Mouse (Mus musculus): Measurements from ENCODE around the gene 2010300C02Rik. TPM values are rescaled to one million over a fixed set of nuclear protein-coding genes. Genes with fewer than 3 reads are reported as not detected.
"Not testable (repeated sequence)": the region's sequence is repeated elsewhere in the genome, so short reads cannot be mapped to it uniquely, and the experiment has no call there.

The 2010300C02Rik gene
- total and polyA plus RNA-seq, 2 experiments: 0.04 to 0.09 TPM

GRCm38 (mm10) chr1:37615290-37616040 is 104.4 kb downstream of the 2010300C02Rik start:
- H3K4me1 ChIP-seq (ENCODE audit: control insufficient read depth, insufficient read depth, low read length): peaks cover 6% of the 10 kb centered on the region
- no peak overlapping the region for H3K27ac ChIP-seq (replicated peaks; ENCODE audit: insufficient read depth, low read depth, low read length)
- H3K27me3 ChIP-seq (ENCODE audit: control insufficient read depth, insufficient read depth, low read length): no peaks in the 10 kb centered on the region
- H3K9ac ChIP-seq (ENCODE audit: low read depth, low read length): no peak overlapping the region
- 81% methylated on average over 12 of the region's 12 CpGs for WGBS
- TF ChIP-seq POLR2A (IDR thresholded peaks at IDR 0.05; ENCODE audit: extremely low read depth, insufficient read depth, low read length) (no peak), CTCF (IDR thresholded peaks at IDR 0.05; ENCODE audit: low read depth, low read length) (no peak)
- H3K4me3 ChIP-seq (ENCODE audit: insufficient read depth, low read depth, low read length): no peak overlapping the region
- DNase-seq (ENCODE audit: extremely low read depth, low read depth, low spot score): no peak
- H3K36me3 ChIP-seq (ENCODE audit: control insufficient read depth, insufficient read depth, low read length): no peaks in the 10 kb centered on the region
- H3K79me2 ChIP-seq (ENCODE audit: control insufficient read depth, insufficient read depth, low read length): no peaks in the 10 kb centered on the region

- Histone ChIP-seq H3K27ac (replicated peaks; ENCODE audit: insufficient read depth, low read depth, low read length) (no peak overlapping the region), H3K36me3 (ENCODE audit: control insufficient read depth, insufficient read depth, low read length) (no peaks in the 10 kb centered on the region), H3K79me2 (ENCODE audit: control insufficient read depth, insufficient read depth, low read length) (no peaks in the 10 kb centered on the region), H3K27me3 (ENCODE audit: control insufficient read depth, insufficient read depth, low read length) (no peaks in the 10 kb centered on the region), H3K4me3 (ENCODE audit: insufficient read depth, low read depth, low read length) (no peak overlapping the region), H3K4me1 (ENCODE audit: control insufficient read depth, insufficient read depth, low read length) (peaks cover 6% of the 10 kb centered on the region), H3K9ac (ENCODE audit: low read depth, low read length) (no peak overlapping the region)
- no peak for DNase-seq (ENCODE audit: extremely low read depth, low read depth, low spot score)
- TF ChIP-seq POLR2A (IDR thresholded peaks at IDR 0.05; ENCODE audit: extremely low read depth, insufficient read depth, low read length) (no peak), CTCF (IDR thresholded peaks at IDR 0.05; ENCODE audit: low read depth, low read length) (no peak)
- WGBS: 62% methylated on average over 7 of the region's 7 CpGs
Observed at GRCm38 (mm10) chr1:37614836-37615235, 105.0 kb downstream of the 2010300C02Rik start.

GRCm38 (mm10) chr1:37614130-37614529 is 105.8 kb downstream of the 2010300C02Rik start:
- no peak for DNase-seq (ENCODE audit: extremely low read depth, low read depth, low spot score)
- peaks cover 6% of the 10 kb centered on the region for H3K4me1 ChIP-seq (ENCODE audit: control insufficient read depth, insufficient read depth, low read length)
- no peak overlapping the region for H3K27ac ChIP-seq (replicated peaks; ENCODE audit: insufficient read depth, low read depth, low read length)
- 84% methylated on average over 15 of the region's 15 CpGs for WGBS
- no peak overlapping the region for H3K4me3 ChIP-seq (ENCODE audit: insufficient read depth, low read depth, low read length)
- no peak overlapping the region for H3K9ac ChIP-seq (ENCODE audit: low read depth, low read length)
- H3K79me2 ChIP-seq (ENCODE audit: control insufficient read depth, insufficient read depth, low read length): no peaks in the 10 kb centered on the region
- no peaks in the 10 kb centered on the region for H3K36me3 ChIP-seq (ENCODE audit: control insufficient read depth, insufficient read depth, low read length)
- no peaks in the 10 kb centered on the region for H3K27me3 ChIP-seq (ENCODE audit: control insufficient read depth, insufficient read depth, low read length)
- TF ChIP-seq POLR2A (IDR thresholded peaks at IDR 0.05; ENCODE audit: extremely low read depth, insufficient read depth, low read length) (no peak), CTCF (IDR thresholded peaks at IDR 0.05; ENCODE audit: low read depth, low read length) (no peak)

- no peak for TF ChIP-seq CTCF (IDR thresholded peaks at IDR 0.05; ENCODE audit: low read depth, low read length)
- TF ChIP-seq POLR2A (IDR thresholded peaks at IDR 0.05; ENCODE audit: extremely low read depth, insufficient read depth, low read length): no peak
- DNase-seq (ENCODE audit: extremely low read depth, low read depth, low spot score): peak; percentile 78
Observed at GRCm38 (mm10) chr1:37611032-37611431, 108.9 kb downstream of the 2010300C02Rik start.

GRCm38 (mm10) chr1:37610242-37610641 is 109.6 kb downstream of the 2010300C02Rik start:
- H3K9ac ChIP-seq (ENCODE audit: low read depth, low read length): no peak overlapping the region
- no peaks in the 10 kb centered on the region for H3K27me3 ChIP-seq (ENCODE audit: control insufficient read depth, insufficient read depth, low read length)
- no peak overlapping the region for H3K4me3 ChIP-seq (ENCODE audit: insufficient read depth, low read depth, low read length)
- DNase-seq (ENCODE audit: extremely low read depth, low read depth, low spot score): peak; percentile 31
- H3K79me2 ChIP-seq (ENCODE audit: control insufficient read depth, insufficient read depth, low read length): no peaks in the 10 kb centered on the region
- 16% methylated on average over 4 of the region's 4 CpGs for WGBS
- peaks cover 6% of the 10 kb centered on the region for H3K4me1 ChIP-seq (ENCODE audit: control insufficient read depth, insufficient read depth, low read length)
- H3K27ac ChIP-seq (replicated peaks; ENCODE audit: insufficient read depth, low read depth, low read length): no peak overlapping the region
- no peak for TF ChIP-seq CTCF (IDR thresholded peaks at IDR 0.05; ENCODE audit: low read depth, low read length)
- no peak for TF ChIP-seq POLR2A (IDR thresholded peaks at IDR 0.05; ENCODE audit: extremely low read depth, insufficient read depth, low read length)
- H3K36me3 ChIP-seq (ENCODE audit: control insufficient read depth, insufficient read depth, low read length): no peaks in the 10 kb centered on the region

More at GRCm38 (mm10) chr1:37611032-37611431, 108.9 kb downstream of the 2010300C02Rik start:
- 21% methylated on average over 6 of the region's 6 CpGs for WGBS
- Histone ChIP-seq H3K36me3 (ENCODE audit: control insufficient read depth, insufficient read depth, low read length) (no peaks in the 10 kb centered on the region), H3K4me1 (ENCODE audit: control insufficient read depth, insufficient read depth, low read length) (peaks cover 6% of the 10 kb centered on the region), H3K9ac (ENCODE audit: low read depth, low read length) (no peak overlapping the region; the same call in 1 of the 2 replicates), H3K79me2 (ENCODE audit: control insufficient read depth, insufficient read depth, low read length) (no peaks in the 10 kb centered on the region), H3K4me3 (ENCODE audit: insufficient read depth, low read depth, low read length) (no peak overlapping the region), H3K27me3 (ENCODE audit: control insufficient read depth, insufficient read depth, low read length) (no peaks in the 10 kb centered on the region), H3K27ac (replicated peaks; ENCODE audit: insufficient read depth, low read depth, low read length) (peak overlapping the region; percentile 24; the same call in 1 of the 2 replicates)

- WGBS: 83% methylated on average over 4 of the region's 5 CpGs
- not testable (repeated sequence) for DNase-seq (ENCODE audit: extremely low read depth, low read depth, low spot score); H3K36me3 ChIP-seq (ENCODE audit: control insufficient read depth, insufficient read depth, low read length); H3K9ac ChIP-seq (ENCODE audit: low read depth, low read length); H3K4me1 ChIP-seq (ENCODE audit: control insufficient read depth, insufficient read depth, low read length); H3K4me3 ChIP-seq (ENCODE audit: insufficient read depth, low read depth, low read length); H3K79me2 ChIP-seq (ENCODE audit: control insufficient read depth, insufficient read depth, low read length); H3K27me3 ChIP-seq (ENCODE audit: control insufficient read depth, insufficient read depth, low read length); H3K27ac ChIP-seq (replicated peaks; ENCODE audit: insufficient read depth, low read depth, low read length)
Observed at GRCm38 (mm10) chr1:37605694-37606093, 114.2 kb downstream of the 2010300C02Rik start.

Data from liver, adult 2 months (tissue).